ENCODE assay signal across 17 mouse cellular contexts in the genomic region with DNA sequence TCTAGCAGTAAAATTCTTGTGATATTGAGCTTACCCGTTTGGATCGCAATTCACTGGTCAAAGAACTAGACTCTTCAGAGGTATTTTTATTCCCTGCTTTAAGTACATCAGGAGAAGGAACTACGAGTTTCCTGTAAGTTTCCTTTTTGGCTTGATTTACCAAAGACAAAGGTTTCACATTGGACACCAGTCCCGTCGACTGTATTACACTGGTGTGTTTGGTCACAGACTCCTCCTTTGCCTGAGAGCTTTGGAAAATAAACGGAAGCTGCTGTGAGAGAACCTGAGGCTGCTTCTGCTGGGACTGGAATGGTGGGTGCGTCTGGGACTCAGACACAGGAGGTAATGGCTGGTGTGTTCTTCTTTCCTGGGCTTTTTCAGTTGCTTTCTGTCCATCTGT.
"Had no signal": no experiment of that assay in that cellular context is flagged by ENCODE, and none has a peak within 500 bp of the region (broad histone marks: within the 10 kb centered on the region; RNA-seq: fewer than 3 reads in every experiment).

No protein-coding gene starts in this region.

- DNase-seq: left cerebral cortex, postnatal 4 days; liver, postnatal 0 days; lung, embryonic 14.5 days; lung, postnatal 36 days; midbrain, embryonic 14.5 days; right cerebral cortex, adult 18-20 months; right cerebral cortex, postnatal 14 days; right cerebral cortex, postnatal 4 days; spleen, adult 18-20 months; thymus, postnatal 25 days had no signal

- H3K27me3 ChIP-seq: limb, embryonic 12.5 days; limb, embryonic 15.5 days; stomach, embryonic 15.5 days had no signal

- H3K9ac ChIP-seq: limb, embryonic 12.5 days; limb, embryonic 15.5 days; liver, embryonic 14.5 days; liver, postnatal 0 days; lung, embryonic 14.5 days; stomach, embryonic 15.5 days had no signal

- H3K4me2 ChIP-seq: limb, embryonic 12.5 days; limb, embryonic 15.5 days; liver, embryonic 11.5 days; lung, embryonic 14.5 days; midbrain, embryonic 11.5 days; stomach, embryonic 15.5 days had no signal

- H3K4me3 ChIP-seq: limb, embryonic 12.5 days; limb, embryonic 15.5 days; stomach, embryonic 15.5 days had no signal

- H3K4me1 ChIP-seq: limb, embryonic 12.5 days; limb, embryonic 15.5 days; stomach, embryonic 15.5 days had no signal

- H3K9me3 ChIP-seq: limb, embryonic 12.5 days; limb, embryonic 15.5 days; stomach, embryonic 15.5 days had no signal

- H3K27ac ChIP-seq: kidney, postnatal 0 days; limb, embryonic 12.5 days; limb, embryonic 15.5 days; liver, embryonic 14.5 days; stomach, embryonic 15.5 days had no signal
